Mouse (Mus musculus): ENCODE results near the gene Bak1.
A peak's percentile ranks its signal among the peaks of the same experiment; 100 is the strongest.

Gene Bak1

DNA sequence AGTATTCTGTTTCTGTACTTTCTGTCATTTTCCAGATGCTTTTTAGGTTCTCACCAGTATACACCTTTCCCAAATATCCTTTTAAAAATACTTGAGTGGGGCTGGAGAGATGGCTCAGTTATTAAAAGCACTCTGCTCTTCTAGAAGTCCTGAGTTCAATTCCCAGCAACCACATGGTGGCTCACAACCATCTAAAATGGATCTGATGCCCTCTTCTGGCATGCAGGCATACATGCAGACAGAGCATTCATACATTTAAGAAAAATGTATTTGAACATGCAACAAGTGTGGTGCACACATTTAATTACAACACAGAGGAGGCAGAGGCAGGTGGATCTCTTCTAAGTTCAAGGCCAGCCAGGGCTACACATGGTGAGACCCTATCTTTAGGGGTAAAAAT is 53.4 kb downstream of the Bak1 start:
- DNase-seq = no peak

DNA sequence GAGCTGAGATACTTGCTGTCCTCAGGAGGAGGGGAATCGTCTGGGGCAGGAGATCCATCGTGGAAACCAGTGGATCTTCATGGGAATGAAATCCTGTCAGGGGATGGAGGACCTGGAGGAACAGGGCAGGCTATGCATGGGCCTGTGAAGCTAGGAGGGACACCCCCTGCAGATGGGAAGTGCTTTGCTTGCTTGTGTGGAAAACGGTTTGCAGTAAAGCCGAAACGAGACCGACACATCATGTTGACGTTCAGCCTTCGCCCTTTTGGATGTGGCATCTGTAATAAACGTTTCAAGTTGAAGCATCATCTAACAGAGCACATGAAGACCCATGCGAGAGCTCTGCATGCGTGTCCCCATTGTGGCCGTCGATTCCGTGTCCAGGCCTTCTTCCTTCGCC is 54.3 kb downstream of the Bak1 start:
- no peak for DNase-seq

DNA sequence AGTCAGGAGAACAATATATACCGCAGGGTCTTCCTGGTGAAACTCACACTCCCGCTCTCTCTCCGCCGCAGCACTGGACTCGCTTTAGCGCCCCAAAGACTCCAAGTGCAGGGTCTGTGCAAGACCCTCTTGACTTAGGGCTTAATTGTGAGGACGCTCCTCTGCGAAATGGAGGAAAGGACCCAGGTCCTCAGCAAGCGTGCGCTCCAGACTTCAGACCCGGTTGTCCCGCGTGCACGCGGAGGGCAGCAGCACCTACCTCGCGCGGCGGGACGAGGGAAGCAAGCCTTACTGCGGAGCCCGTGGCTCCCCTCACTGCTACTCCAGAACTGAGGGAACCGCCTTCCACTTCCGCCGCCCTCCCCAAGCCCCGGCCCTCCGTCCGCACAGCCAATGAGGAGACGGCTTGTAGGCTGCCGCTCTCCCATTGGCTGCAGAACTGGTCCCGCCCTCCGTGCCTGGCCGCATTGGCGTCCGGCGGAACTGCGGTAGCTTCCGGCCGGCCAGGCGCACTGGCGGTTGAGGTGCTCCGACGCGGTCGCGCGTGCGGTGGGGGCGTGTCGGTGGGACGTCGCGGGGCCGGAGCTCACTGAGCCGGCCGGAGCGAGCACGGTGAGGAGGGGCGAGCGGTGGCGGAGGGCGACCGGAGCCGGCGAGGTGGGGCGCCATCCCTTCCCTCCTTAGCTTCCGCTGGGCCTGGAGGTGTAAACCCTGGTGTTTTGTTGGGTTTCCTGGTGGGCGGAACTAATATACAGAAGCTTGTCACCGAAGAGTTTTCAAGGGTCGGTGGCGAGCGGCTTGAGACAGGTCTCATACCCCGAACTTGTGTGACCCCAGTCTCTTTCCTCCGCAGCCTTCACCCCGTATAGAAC is 55.9 kb downstream of the Bak1 start, which contains the start of gene Zbtb9:
TSS of gene Zbtb9 (plus strand) at position 465 of the 872 bp plus-strand sequence.
- DNase-seq = peak; percentile 98

- DNase-seq = no peak
Observed at GRCm38 (mm10) chr17:26972107-26972506, 56.7 kb downstream of the Bak1 start.

GRCm38 (mm10) chr17:26971247-26971905 is 57.4 kb downstream of the Bak1 start:
- DNase-seq = no peak

GRCm38 (mm10) chr17:26970221-26970620 is 58.6 kb downstream of the Bak1 start:
- no peak for DNase-seq
